Mouse (Mus musculus) adrenal gland, postnatal 36 days (tissue): ENCODE data around the gene Sh2d1b2. TPM values are rescaled to one million over a fixed set of nuclear protein-coding genes. Genes with fewer than 3 reads are reported as not detected.

Experiments
- DNase-seq, 2 experiments: peaks; one replicate each; pipeline ENCODE4 v3.0.0; 2021; ENCODE audit warnings: mixed read lengths in 1 of 2
- total RNA-seq, 2 experiments: library from RNA; stranded (reverse); gene quantifications; 2 replicates each; pipeline ENCODE4 v1.2.3; 2021

Sh2d1b2 gene
- total RNA-seq, 2 experiments from 2014 or later = not detected

DNA sequence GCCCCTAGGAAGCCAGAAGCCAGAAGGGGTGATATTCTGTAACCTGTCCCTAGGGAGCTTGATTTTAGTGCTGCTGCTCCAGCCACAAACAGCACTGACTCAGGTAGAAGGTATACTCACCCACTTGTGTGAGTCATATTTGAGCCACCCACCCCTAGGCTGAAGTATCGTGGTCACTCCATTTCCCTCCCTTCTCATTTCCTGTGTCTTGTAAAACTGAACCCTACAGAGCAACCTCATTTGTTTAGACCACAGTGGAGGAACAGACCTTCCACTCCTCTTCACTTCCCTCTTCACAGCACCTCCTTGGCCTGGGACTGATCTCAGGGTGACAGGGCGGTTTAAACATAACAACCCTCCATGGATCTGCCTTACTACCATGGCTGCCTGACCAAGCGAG lies 44.5 kb downstream of the Sh2d1b2 start, which contains the start of gene Sh2d1b1:
TSS of gene Sh2d1b1 (plus strand) at position 305 of the 400 bp plus-strand sequence.
- no peak for DNase-seq

DNA sequence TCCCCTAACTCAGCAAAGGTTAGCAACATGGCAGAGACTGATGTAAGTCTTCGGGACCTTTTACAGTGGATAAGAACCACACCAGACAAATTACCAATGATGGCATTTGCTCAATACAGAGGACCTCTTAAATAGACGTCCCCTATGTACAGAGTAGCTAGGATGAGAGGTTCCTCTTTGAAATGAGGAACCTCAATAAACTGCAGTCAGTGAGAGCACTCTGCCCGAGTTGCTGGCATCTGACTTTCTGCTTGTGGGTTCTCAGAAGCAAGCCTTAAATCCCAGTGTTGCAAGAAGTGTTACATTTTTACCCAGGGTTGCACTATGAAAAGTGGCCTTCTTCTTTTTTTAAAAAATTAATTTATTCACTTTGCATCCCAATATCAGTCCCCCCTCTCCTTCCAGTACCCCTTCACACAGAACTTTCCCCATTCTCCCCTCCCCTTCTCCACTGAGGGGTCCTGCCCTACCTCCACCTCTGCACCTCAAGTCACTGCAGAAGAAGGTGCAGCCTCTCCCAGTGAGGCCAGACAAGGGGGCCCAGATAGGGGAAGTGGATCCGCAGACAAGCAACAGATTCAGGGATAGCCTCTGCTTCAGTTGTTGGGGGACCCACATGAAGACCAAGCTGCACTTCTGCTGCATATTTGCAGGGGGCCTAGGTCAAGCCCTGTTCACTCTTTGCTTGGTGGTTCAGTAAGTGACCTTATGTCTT lies 50.0 kb downstream of the Sh2d1b2 start:
- DNase-seq = no peak

DNA sequence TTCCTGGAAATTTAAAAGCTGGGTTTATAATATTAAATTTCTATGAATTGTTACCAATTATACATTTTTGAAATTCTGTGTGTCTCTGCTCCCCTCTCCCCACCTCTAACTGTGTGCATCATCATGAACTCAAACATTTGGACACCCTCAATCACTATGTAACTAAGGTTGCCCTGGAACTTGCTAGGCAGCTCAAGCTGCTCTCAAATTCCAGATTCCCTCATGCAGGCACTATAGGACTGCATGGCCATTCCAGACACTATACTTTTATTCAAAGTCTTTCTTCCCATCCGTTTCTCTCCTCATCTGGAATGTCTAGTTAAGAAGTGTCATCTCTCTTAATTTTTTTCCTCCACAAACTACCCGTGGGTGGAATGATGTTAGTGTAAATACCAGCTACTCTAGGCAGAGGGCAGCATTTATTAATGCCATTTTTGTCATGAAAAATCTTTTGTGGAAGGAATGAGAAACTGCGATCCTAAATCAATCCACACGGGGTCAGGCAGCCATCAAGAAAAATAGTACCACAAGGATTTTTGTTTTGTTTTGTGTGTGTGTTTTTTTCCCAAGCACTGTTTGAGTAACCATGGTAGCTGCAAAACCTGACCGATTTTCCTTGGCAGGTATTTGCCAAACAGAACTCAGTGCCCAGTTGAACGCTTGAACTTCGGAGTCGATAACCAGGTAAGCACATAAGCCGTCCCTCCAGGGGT lies 59.8 kb downstream of the Sh2d1b2 start:
- peak; percentile 33 to 61 for DNase-seq

DNA sequence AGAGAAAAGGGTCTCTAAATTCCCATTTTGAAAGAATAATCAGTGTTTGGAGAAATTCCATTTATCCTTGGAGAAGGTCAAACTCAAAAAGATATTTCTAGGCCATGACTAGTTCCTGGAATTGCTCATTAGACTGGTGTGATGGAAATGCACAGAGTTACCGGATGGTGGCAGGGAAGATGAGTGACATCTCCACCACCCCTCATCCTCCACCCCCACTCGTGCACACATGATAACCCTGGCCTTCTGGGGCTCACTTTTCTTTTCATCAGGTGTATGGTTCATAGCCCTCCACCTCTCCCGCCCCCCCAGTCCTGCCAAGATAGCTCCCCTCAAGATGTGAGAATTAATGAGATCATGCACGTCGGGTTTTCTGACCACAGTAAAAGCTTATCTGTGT lies 60.7 kb downstream of the Sh2d1b2 start:
- no peak for DNase-seq

DNA sequence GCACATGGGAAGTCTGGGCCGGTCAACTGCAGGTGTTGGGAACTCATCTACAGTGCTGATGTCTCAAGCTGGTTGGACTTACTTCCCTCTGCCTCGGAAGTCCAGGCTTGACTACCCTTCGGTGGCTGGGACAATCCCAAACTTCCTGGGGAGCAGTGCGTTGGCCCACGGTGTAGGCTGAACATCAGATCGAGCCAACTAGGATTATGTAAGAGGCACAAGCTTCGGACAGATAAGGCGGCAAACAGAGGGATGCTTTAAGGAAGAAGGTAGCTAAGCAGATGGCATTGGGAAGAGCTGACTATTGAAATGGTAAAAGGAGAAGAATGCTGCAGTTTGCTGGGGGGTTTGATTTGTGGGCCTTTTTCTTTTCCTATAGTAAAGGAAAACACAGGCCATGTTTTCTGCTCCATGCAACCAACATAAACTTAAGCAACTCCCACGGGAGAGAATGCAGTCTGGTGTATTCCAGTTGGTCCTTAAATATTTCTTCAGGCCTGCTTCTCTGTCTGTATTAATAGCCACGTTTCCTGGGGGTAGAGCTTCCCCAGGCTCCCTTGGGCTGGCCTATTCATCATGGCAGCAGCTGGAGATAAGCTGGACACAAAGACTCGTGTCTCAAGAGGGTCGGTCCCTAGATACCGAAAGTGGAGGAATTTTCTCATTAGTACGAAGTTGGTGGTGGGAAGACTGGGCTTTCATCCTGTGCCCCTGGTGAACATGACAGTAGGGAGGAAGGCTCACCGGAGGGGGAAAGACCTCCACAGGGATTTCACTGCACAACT lies 62.4 kb downstream of the Sh2d1b2 start:
- DNase-seq = no peak

DNA sequence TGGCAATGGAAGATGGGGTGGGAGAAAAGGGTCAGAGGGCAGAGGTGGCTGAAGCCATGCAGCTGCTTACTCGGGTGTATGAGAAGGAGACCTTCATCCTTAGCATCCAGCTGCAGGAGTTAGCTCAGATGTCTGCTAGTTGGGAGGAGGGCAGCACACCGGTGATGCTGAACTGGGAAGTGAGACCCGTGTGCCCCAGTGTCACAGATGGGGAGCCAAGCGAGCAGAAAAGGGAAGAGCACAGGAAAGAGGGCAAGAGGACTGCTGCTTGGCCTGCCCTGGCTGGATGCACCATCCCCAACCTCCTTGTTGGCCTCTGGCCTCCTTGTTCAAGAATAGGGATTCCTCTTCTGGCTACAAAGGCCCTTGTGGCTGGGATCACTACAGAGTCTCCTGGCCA lies 66.9 kb downstream of the Sh2d1b2 start:
- no peak for DNase-seq

DNA sequence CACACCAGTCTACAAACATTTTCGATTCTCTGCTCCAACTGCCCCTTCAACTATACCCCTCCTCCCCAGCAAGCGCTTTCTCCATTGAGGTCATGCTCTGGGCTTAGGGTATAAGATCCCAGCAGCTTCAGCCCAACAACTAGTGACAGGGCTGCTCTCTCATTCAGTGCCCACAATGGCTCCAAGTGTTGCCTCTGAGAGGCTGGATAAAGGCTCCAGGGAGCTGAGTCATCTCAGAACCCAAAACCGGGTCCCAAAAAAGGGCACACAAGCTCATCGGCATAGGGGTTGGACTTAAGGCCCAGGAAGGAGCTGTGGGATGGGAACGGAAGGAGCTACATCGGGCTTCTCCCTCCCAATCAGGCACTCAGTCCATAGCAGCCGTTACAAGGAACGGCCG lies 69.1 kb downstream of the Sh2d1b2 start:
- DNase-seq = no peak

DNA sequence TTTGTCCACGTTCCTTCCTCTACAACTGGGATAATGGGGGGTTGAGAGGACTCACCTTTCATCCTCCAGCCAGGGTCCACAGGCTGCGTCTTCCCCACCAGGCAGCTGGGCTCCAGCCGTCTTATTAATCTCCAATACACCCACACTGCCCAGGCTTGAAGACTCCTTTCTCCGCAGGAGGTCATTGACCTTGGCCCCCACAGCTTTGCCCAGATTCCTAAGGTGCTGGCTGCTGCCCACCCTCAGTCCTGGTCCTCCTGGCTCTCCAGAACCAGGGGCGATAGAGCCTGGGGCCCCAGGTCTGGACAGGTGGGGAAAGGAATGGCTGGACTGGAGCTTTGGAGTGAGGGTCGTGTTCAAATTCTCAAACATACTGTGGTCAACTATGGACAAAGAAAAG lies 69.9 kb downstream of the Sh2d1b2 start:
- DNase-seq = no peak

DNA sequence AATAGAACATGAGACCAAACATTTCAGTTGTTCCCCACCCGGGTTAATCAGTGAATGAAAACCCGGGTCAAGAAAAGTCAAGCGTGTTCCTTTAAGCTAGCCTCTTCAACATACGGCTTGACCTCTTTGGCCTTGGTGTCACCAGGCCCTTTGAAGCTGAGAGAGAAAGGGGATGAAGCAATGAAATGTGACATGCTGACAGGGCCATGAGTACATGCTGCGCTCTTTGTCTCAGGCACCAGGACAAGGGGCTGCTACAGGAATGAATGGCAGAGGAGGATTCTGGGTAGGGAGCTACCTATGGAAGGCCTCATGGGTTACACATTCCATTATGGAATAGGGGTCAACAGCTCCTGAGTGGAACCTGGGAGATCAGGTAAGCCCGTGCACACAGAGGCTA lies 70.6 kb downstream of the Sh2d1b2 start:
- DNase-seq = no peak

Other genes starting within 250 kb of the Sh2d1b2 start
- gene Ddr2, start 122.0 kb upstream of the Sh2d1b2 start, total RNA-seq = 10 to 100 TPM; 19.5 to 20.3 TPM
- gene Uap1, start 57.8 kb upstream of the Sh2d1b2 start, total RNA-seq = 10 to 100 TPM; 57.5 to 65.4 TPM
- 10 to 100 TPM; 72.7 to 75.4 TPM for gene Uhmk1, start 17.4 kb upstream of the Sh2d1b2 start, total RNA-seq
- gene Sh2d1b1, start 44.6 kb downstream of the Sh2d1b2 start, total RNA-seq = under 1 TPM; 0.33 to 0.40 TPM
- 1 to 10 TPM; 9.1 to 9.5 TPM for gene Gm7694, start 73.6 kb downstream of the Sh2d1b2 start, total RNA-seq
- gene Spata46, start 76.1 kb downstream of the Sh2d1b2 start, total RNA-seq = not detected